Mouse (Mus musculus) cerebellum, adult 9-10 months (tissue): ENCODE measurements at regions not wholly inside any gene's neighbourhood (a gene's known extent, or its start where the extent isn't known, plus 50 kb on each side); places are given as distances from the start of the nearest gene placed in this dataset.
A peak's percentile ranks its signal among the peaks of the same experiment; 100 is the strongest.

Source experiments
- DNase-seq: peaks from one replicate; pipeline ENCODE4 v3.0.0; 2022

GRCm38 (mm10) chr3:115207072-115207471 is 303.2 kb downstream of the Olfm3 start:
- no peak for DNase-seq

DNA sequence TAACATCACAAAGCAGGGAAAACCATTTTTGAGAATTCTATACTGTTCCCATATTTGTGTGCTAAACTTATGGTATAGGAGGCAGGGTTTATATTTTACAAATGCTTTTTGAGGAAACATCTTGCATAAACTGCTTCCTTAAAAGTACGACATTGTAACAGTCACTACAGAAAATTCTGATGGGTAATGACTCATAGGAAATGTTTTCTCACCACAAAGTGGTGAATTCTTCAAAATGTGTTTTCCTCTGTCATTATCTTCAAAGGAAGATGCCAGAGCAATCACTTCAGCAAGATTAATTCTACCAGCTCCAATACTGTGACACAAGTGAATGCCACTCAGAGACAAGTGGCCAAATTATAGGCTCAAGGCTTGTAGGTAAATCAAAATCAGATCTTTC is 308.0 kb downstream of the Olfm3 start:
- DNase-seq, result no peak

DNA sequence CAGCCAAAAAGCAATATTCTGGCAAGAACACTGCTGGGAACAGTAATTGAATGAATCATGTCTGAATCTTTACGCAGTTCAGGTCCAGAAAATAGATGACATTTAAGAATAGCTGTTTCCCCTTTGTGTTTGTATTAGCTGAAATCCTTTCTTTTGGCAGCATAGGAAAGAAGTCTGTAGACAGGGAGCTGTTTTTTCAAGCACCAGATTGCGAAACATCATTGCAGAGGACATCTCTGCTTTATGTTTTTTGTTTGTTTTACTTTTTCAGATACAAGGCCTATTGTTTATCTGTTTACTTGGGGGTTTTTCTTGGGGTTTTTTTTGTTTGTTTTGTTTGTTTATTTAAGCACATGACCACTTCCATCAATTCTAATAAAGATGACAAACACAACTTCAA is 309.6 kb downstream of the Olfm3 start:
- no peak for DNase-seq

- no peak for DNase-seq
These were observed 336.6 kb downstream of the Olfm3 start for GRCm38 (mm10) chr3:115240497-115240896.

- peak; percentile 33 for DNase-seq
These were observed 348.9 kb downstream of the Olfm3 start for GRCm38 (mm10) chr3:115252618-115253379.

DNA sequence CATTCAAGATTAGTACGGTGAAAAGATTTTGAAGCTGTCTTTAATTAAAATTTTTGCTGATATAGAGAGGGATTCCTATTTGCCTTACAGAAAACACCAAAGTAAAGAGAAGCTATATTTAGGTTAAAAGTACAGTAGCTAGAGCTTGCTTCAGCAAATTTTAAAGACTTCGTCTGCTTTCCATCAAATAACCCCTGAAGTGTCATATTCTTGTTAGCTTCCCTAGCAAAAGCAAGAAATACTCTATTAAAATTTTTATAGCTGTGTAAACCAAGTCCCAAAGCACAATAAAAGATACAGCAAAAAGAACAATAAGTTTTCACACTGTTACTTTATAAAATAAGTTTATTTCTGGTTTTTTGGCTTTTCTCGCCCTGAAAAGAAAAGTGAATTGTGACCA is 372.3 kb downstream of the Olfm3 start:
- DNase-seq, result no peak

DNA sequence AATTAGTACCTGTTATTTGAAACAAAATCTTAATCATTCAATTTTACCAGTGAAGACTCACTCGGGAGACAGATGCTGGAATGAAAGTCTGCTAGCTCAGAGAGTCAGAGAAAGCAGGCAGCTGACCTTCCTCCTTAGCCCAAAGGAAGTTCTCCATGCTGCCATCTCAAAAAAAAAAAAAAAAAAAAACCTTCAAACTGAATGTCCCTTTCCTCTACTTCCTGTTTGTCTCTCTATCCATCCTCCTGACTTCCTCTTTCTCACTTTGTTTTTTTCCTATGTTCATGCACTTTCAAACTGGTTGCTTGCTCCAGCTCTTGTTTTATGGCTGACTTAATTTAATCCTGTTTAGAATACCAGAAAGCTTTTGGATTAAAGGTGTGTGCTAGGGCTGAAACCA is 377.4 kb downstream of the Olfm3 start:
- no peak for DNase-seq

GRCm38 (mm10) chr3:115284487-115284886 is 380.6 kb downstream of the Olfm3 start:
- DNase-seq, result no peak
